ENCODE assay signal across 21 mouse cellular contexts in genomic region chr5:151070896-151071295, GRCm38 (mm10).
DNase-seq lines count a peak whose midpoint lies in the region; ATAC-seq and TF ChIP-seq lines count a peak whose summit lies in the region.
"Had no signal": no experiment of that assay in that cellular context is flagged by ENCODE, and none has a peak within 500 bp of the region (broad histone marks: within the 10 kb centered on the region; RNA-seq: fewer than 3 reads in every experiment).

No protein-coding gene starts in this region.

- peak overlapping the region; percentile 43; the same call in 1 of the 2 replicates for H3K27ac ChIP-seq in gastrocnemius, adult 2 months
- peak overlapping the region; percentile 52; the same call in 1 of the 2 replicates for H3K27ac ChIP-seq in embryonic facial prominence, embryonic 12.5 days
- peak overlapping the region; percentile 66 for H3K27ac ChIP-seq in limb, embryonic 11.5 days (replicated peaks; ENCODE audit: low read depth, low read length)
- H3K27ac ChIP-seq: hindbrain, embryonic 15.5 days; macrophage; midbrain, embryonic 12.5 days; neural tube, embryonic 15.5 days had no signal

- peak; percentile 78 for ATAC-seq in embryonic facial prominence, embryonic 12.5 days (ENCODE audit: insufficient number of reproducible peaks, insufficient read depth, low FRiP score, low TSS enrichment)
- ATAC-seq in limb, embryonic 11.5 days (ENCODE audit: insufficient number of reproducible peaks, low FRiP score, low TSS enrichment, low read depth), result peak; percentile 75
- no peak for ATAC-seq in erythroblast, adult 5-6 weeks (replicated peaks; ENCODE audit: low FRiP score, poor library complexity, severe bottlenecking)
- ATAC-seq: intestine, postnatal 0 days had no signal

- WGBS in embryonic facial prominence, embryonic 12.5 days, result 18% methylated on average over 6 of the region's 6 CpGs
- WGBS in limb, embryonic 11.5 days, result 21% methylated on average over 6 of the region's 6 CpGs

- no peaks in the 10 kb centered on the region for H3K27me3 ChIP-seq in embryonic facial prominence, embryonic 12.5 days
- no peaks in the 10 kb centered on the region for H3K27me3 ChIP-seq in limb, embryonic 11.5 days (ENCODE audit: control insufficient read depth, insufficient read depth, low read length)
- H3K27me3 ChIP-seq: hindbrain, embryonic 15.5 days; midbrain, embryonic 12.5 days; neural tube, embryonic 15.5 days had no signal

- no peaks in the 10 kb centered on the region for H3K36me3 ChIP-seq in embryonic facial prominence, embryonic 12.5 days
- H3K36me3 ChIP-seq in limb, embryonic 11.5 days (ENCODE audit: control insufficient read depth, insufficient read depth, low read length), result no peaks in the 10 kb centered on the region
- H3K36me3 ChIP-seq: hindbrain, embryonic 15.5 days; midbrain, embryonic 12.5 days; neural tube, embryonic 15.5 days had no signal

- H3K9me3 ChIP-seq in embryonic facial prominence, embryonic 12.5 days, result no peaks in the 10 kb centered on the region
- no peaks in the 10 kb centered on the region for H3K9me3 ChIP-seq in limb, embryonic 11.5 days (ENCODE audit: control insufficient read depth, low read length)
- H3K9me3 ChIP-seq: hindbrain, embryonic 15.5 days; neural tube, embryonic 15.5 days had no signal

- intact Hi-C loops in gastrocnemius, adult 2 months (cut with DNase I), result no loop called here

- no peak for DNase-seq in gastrocnemius, adult 2 months
- no peak for DNase-seq in gastrocnemius, postnatal 4 days (ENCODE audit: low spot score in 2 of 2)
- peak; percentile 37 for DNase-seq in 3T3-L1 (ENCODE audit: low read depth, low spot score)
- peak; percentile 47 for DNase-seq in limb, embryonic 11.5 days (ENCODE audit: low spot score)
- no peak for DNase-seq in spleen, postnatal 10 days (ENCODE audit: low spot score in 2 of 2)
- no peak for DNase-seq in thymus, adult 18-20 months
- DNase-seq: adrenal gland, postnatal 14 days; cerebellum, adult 18-20 months; heart, postnatal 14 days; kidney, postnatal 10 days; lung, embryonic 14.5 days; retina, postnatal 1 day; thymus, adult 2 months had no signal

- H3K4me1 ChIP-seq in embryonic facial prominence, embryonic 12.5 days, result peaks cover 33% of the 10 kb centered on the region
- H3K4me1 ChIP-seq in limb, embryonic 11.5 days (ENCODE audit: control insufficient read depth, insufficient read depth, low read length), result peaks cover 11% of the 10 kb centered on the region
- H3K4me1 ChIP-seq: midbrain, embryonic 12.5 days; neural tube, embryonic 15.5 days had no signal

- no peak overlapping the region for H3K4me2 ChIP-seq in embryonic facial prominence, embryonic 12.5 days (replicated peaks)
- no peak overlapping the region for H3K4me2 ChIP-seq in limb, embryonic 11.5 days (ENCODE audit: low read depth, severe bottlenecking)
- H3K4me2 ChIP-seq: hindbrain, embryonic 15.5 days; lung, embryonic 14.5 days; midbrain, embryonic 12.5 days; neural tube, embryonic 15.5 days had no signal

- H3K9ac ChIP-seq in embryonic facial prominence, embryonic 12.5 days, result no peak overlapping the region
- H3K9ac ChIP-seq in limb, embryonic 11.5 days (ENCODE audit: low read length), result no peak overlapping the region
- H3K9ac ChIP-seq: hindbrain, embryonic 15.5 days; lung, embryonic 14.5 days; midbrain, embryonic 12.5 days; neural tube, embryonic 15.5 days had no signal

- TF ChIP-seq CTCF in gastrocnemius, adult 2 months (IDR thresholded peaks at IDR 0.05), result no peak

- H3K4me3 ChIP-seq in gastrocnemius, adult 2 months, result no peak overlapping the region
- no peak overlapping the region for H3K4me3 ChIP-seq in embryonic facial prominence, embryonic 12.5 days
- H3K4me3 ChIP-seq in limb, embryonic 11.5 days (ENCODE audit: low read depth, low read length), result no peak overlapping the region
- H3K4me3 ChIP-seq: hindbrain, embryonic 15.5 days; left cerebral cortex, adult 2 months; midbrain, embryonic 12.5 days; neural tube, embryonic 15.5 days had no signal

Comparison
In these comparisons a context has a peak if more than half of its experiments do, and no peak if none do; other contexts are left out.
1. DNase-seq: peak in 3T3-L1 (single experiment) and limb, embryonic 11.5 days (single experiment); none in gastrocnemius, adult 2 months (single experiment), gastrocnemius, postnatal 4 days (0 of 2), spleen, postnatal 10 days (0 of 2) and thymus, adult 18-20 months (0 of 2).
2. Peak in every context shown above with its lines, with median percentiles within 50 percentile points of each other: H3K27ac ChIP-seq.